Comparison of ENCODE assay signal across 27 mouse cellular contexts in the genomic region with DNA sequence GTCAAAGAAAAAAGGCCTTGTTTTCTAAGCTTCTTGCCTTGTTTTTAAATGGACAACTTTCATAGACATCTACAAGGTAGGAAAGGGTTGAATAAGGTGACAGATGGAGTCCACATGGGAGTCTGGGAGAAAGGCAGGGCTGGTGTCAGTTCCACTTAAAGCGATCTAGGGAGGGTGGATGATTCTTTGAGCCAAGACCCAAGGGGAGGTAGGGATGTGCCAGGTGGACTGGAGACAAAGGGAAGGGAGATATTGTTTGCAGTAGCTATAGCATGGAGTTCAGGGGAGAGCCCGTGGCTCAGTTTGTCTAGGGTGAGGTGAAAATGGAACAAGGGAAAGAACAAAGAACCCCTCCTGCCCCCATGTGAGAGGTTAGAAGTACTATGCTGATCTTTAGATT. TPM values are rescaled to one million over a fixed set of nuclear protein-coding genes. Genes with fewer than 3 reads are reported as not detected.
DNase-seq lines count a peak whose midpoint lies in the region; ATAC-seq lines count a peak whose summit lies in the region.
"Had no signal": no experiment of that assay in that cellular context is flagged by ENCODE, and none has a peak within 500 bp of the region (broad histone marks: within the 10 kb centered on the region; RNA-seq: fewer than 3 reads in every experiment).

No protein-coding gene starts in this region.

- no peak overlapping the region for H3K4me3 ChIP-seq in heart, embryonic 10.5 days
- no peak overlapping the region for H3K4me3 ChIP-seq in forebrain, embryonic 16.5 days (replicated peaks; ENCODE audit: low read length)
- H3K4me3 ChIP-seq: erythroblast, embryonic 14.5 days; hindbrain, embryonic 15.5 days; intestine, embryonic 15.5 days; layer of hippocampus, adult 2 months; limb, embryonic 10.5 days; limb, embryonic 15.5 days; neural tube, embryonic 13.5 days; stomach, embryonic 15.5 days had no signal

- peak; percentile 68 for DNase-seq in heart, embryonic 10.5 days (ENCODE audit: low spot score)
- no peak for DNase-seq in heart, postnatal 14 days
- peak; percentile 96 for DNase-seq in brain, adult 2 months (ENCODE audit: low read depth, low spot score)
- peak; percentile 76 to 90 for DNase-seq in cerebellum, adult 18-20 months
- DNase-seq in cerebellum, postnatal 10 days = peak; percentile 91 to 94
- DNase-seq in spleen, adult 12 weeks (ENCODE audit: low spot score) = no peak
- no peak for DNase-seq in lung, adult 18-20 months
- DNase-seq: adrenal gland, postnatal 10 days; gastrocnemius, postnatal 10 days; heart, postnatal 4 days; kidney, adult 2 months; kidney, postnatal 36 days; lung, embryonic 14.5 days; lung, postnatal 14 days had no signal

- H3K27ac ChIP-seq in heart, embryonic 10.5 days = no peak overlapping the region
- H3K27ac ChIP-seq in forebrain, embryonic 16.5 days (ENCODE audit: low read length) = no peak overlapping the region
- H3K27ac ChIP-seq: hindbrain, embryonic 15.5 days; intestine, embryonic 15.5 days; layer of hippocampus, adult 2 months; limb, embryonic 10.5 days; limb, embryonic 15.5 days; liver, embryonic 14.5 days; neural tube, embryonic 13.5 days; stomach, embryonic 15.5 days had no signal

- WGBS in heart, embryonic 10.5 days = 80% methylated on average over 2 of the region's 2 CpGs
- 72% methylated on average over 2 of the region's 2 CpGs for WGBS in forebrain, embryonic 16.5 days

- H3K9ac ChIP-seq in forebrain, embryonic 16.5 days (replicated peaks; ENCODE audit: low read depth, low read length) = no peak overlapping the region
- H3K9ac ChIP-seq: hindbrain, embryonic 15.5 days; intestine, embryonic 15.5 days; limb, embryonic 15.5 days; liver, embryonic 14.5 days; lung, embryonic 14.5 days; neural tube, embryonic 13.5 days; stomach, embryonic 15.5 days had no signal

- no peaks in the 10 kb centered on the region for H3K9me3 ChIP-seq in heart, embryonic 10.5 days
- H3K9me3 ChIP-seq in forebrain, embryonic 16.5 days (ENCODE audit: control insufficient read depth, low read length) = no peaks in the 10 kb centered on the region
- H3K9me3 ChIP-seq: hindbrain, embryonic 15.5 days; intestine, embryonic 15.5 days; limb, embryonic 10.5 days; limb, embryonic 15.5 days; neural tube, embryonic 13.5 days; stomach, embryonic 15.5 days had no signal

- ATAC-seq in forebrain, embryonic 16.5 days = no peak
- ATAC-seq: intestine, embryonic 15.5 days; Patski had no signal

- H3K4me2 ChIP-seq in forebrain, embryonic 16.5 days (ENCODE audit: low read length) = no peak overlapping the region
- H3K4me2 ChIP-seq: heart, embryonic 11.5 days; hindbrain, embryonic 15.5 days; intestine, embryonic 15.5 days; limb, embryonic 15.5 days; lung, embryonic 14.5 days; midbrain, embryonic 11.5 days; neural tube, embryonic 13.5 days; stomach, embryonic 15.5 days had no signal

- no peaks in the 10 kb centered on the region; the same call in 1 of the 2 replicates for H3K27me3 ChIP-seq in heart, embryonic 10.5 days (ENCODE audit: insufficient read depth, poor library complexity, severe bottlenecking)
- no peaks in the 10 kb centered on the region for H3K27me3 ChIP-seq in forebrain, embryonic 16.5 days (replicated peaks; ENCODE audit: control insufficient read depth, insufficient read depth, low read length)
- H3K27me3 ChIP-seq: hindbrain, embryonic 15.5 days; intestine, embryonic 15.5 days; limb, embryonic 15.5 days; neural tube, embryonic 13.5 days; Patski; stomach, embryonic 15.5 days had no signal

- peaks cover 31% of the 10 kb centered on the region for H3K36me3 ChIP-seq in heart, embryonic 10.5 days
- H3K36me3 ChIP-seq in forebrain, embryonic 16.5 days (ENCODE audit: control insufficient read depth, insufficient read depth) = peaks cover 28% of the 10 kb centered on the region

- no peaks in the 10 kb centered on the region for H3K4me1 ChIP-seq in heart, embryonic 10.5 days
- H3K4me1 ChIP-seq in forebrain, embryonic 16.5 days (replicated peaks; ENCODE audit: control insufficient read depth, insufficient read depth, low read length) = no peaks in the 10 kb centered on the region; the same call in 1 of the 2 replicates
- H3K4me1 ChIP-seq: hindbrain, embryonic 15.5 days; intestine, embryonic 15.5 days; limb, embryonic 10.5 days; limb, embryonic 15.5 days; neural tube, embryonic 13.5 days; stomach, embryonic 15.5 days had no signal

- intact Hi-C loops in heart, postnatal 14 days (cut with DNase I) = no loop called here

RNA-seq across cellular contexts. Expression of gene Zfp777, which starts 11.7 kb away (rescaled TPM):
- 4.7 and 8.0 TPM in 2 replicates for polyA plus RNA-seq in heart, embryonic 10.5 days (2016; fragmentation: Nextera tagmentation; extraction: Ambion mirVana)
- 10 to 100 TPM; 15.5 to 17.0 TPM for total RNA-seq in heart, postnatal 14 days (2021)
- polyA plus RNA-seq in forebrain, embryonic 16.5 days (2015; fragmentation: Nextera tagmentation; extraction: Ambion mirVana) = 10.1 and 10.3 TPM in 2 replicates

RNA-seq across cellular contexts. Expression of gene Zfp746, which starts 26.0 kb away (rescaled TPM):
- 11.0 and 18.0 TPM in 2 replicates for polyA plus RNA-seq in heart, embryonic 10.5 days (2016; fragmentation: Nextera tagmentation; extraction: Ambion mirVana)
- 10 to 100 TPM; 13.9 to 15.1 TPM for total RNA-seq in heart, postnatal 14 days (2021)
- polyA plus RNA-seq in forebrain, embryonic 16.5 days (2015; fragmentation: Nextera tagmentation; extraction: Ambion mirVana) = 20.0 and 21.7 TPM in 2 replicates

Comparison
In these comparisons a context has a peak if more than half of its experiments do, and no peak if none do; other contexts are left out.
1. DNase-seq: peak in heart, embryonic 10.5 days (single experiment), brain, adult 2 months (single experiment), cerebellum, adult 18-20 months (2 of 2) and cerebellum, postnatal 10 days (2 of 2); none in heart, postnatal 14 days (0 of 2), spleen, adult 12 weeks (single experiment) and lung, adult 18-20 months (0 of 2).